In genomic region chr2:155863301-155863867, GRCm38 (mm10) we compare ENCODE assay signal across 14 mouse cellular contexts. TPM values are rescaled to one million over a fixed set of nuclear protein-coding genes. Genes with fewer than 3 reads are reported as not detected.
DNase-seq lines count a peak whose midpoint lies in the region; ATAC-seq and TF ChIP-seq lines count a peak whose summit lies in the region.
"Had no signal": no experiment of that assay in that cellular context is flagged by ENCODE, and none has a peak within 500 bp of the region (broad histone marks: within the 10 kb centered on the region; RNA-seq: fewer than 3 reads in every experiment).

No protein-coding gene starts in this region.

- no peaks in the 10 kb centered on the region for H3K27me3 ChIP-seq in kidney, postnatal 0 days (ENCODE audit: insufficient read depth, low read length)
- H3K27me3 ChIP-seq in kidney, adult 2 months (replicated peaks; ENCODE audit: control insufficient read depth, insufficient read depth, low read length): no peaks in the 10 kb centered on the region
- H3K27me3 ChIP-seq in forebrain, embryonic 16.5 days (replicated peaks; ENCODE audit: control insufficient read depth, insufficient read depth, low read length): no peaks in the 10 kb centered on the region
- no peaks in the 10 kb centered on the region for H3K27me3 ChIP-seq in limb, embryonic 11.5 days (ENCODE audit: control insufficient read depth, insufficient read depth, low read length)
- no peaks in the 10 kb centered on the region for H3K27me3 ChIP-seq in neural tube, embryonic 14.5 days (ENCODE audit: control insufficient read depth, insufficient read depth, low read length)
- H3K27me3 ChIP-seq: liver, embryonic 13.5 days had no signal

- no peak for TF ChIP-seq CTCF in kidney, postnatal 0 days (IDR thresholded peaks at IDR 0.05; ENCODE audit: low read depth)
- no peak for TF ChIP-seq CTCF in kidney, adult 2 months (conservative IDR thresholded peaks at IDR 0.05; ENCODE audit: insufficient read depth, insufficient read length, low read depth, low read length)

- H3K4me1 ChIP-seq in kidney, postnatal 0 days (replicated peaks; ENCODE audit: insufficient read depth, low read length): no peaks in the 10 kb centered on the region; the same call in 1 of the 2 replicates
- peaks cover 7% of the 10 kb centered on the region; the same call in 1 of the 2 replicates for H3K4me1 ChIP-seq in kidney, adult 2 months (ENCODE audit: control insufficient read depth, insufficient read depth, low read length)
- peaks cover 7% of the 10 kb centered on the region for H3K4me1 ChIP-seq in forebrain, embryonic 16.5 days (replicated peaks; ENCODE audit: control insufficient read depth, insufficient read depth, low read length)
- peaks cover 12% of the 10 kb centered on the region for H3K4me1 ChIP-seq in limb, embryonic 11.5 days (ENCODE audit: control insufficient read depth, insufficient read depth, low read length)
- H3K4me1 ChIP-seq in neural tube, embryonic 14.5 days (ENCODE audit: control insufficient read depth, insufficient read depth, low read length): peaks cover 18% of the 10 kb centered on the region; the same call in 1 of the 2 replicates
- H3K4me1 ChIP-seq: liver, embryonic 13.5 days had no signal

- TF ChIP-seq POLR2A in kidney, adult 2 months (IDR thresholded peaks at IDR 0.05; ENCODE audit: low read depth, low read length): no peak

- H3K9ac ChIP-seq in kidney, postnatal 0 days (ENCODE audit: low read depth, low read length): no peak overlapping the region
- H3K9ac ChIP-seq in forebrain, embryonic 16.5 days (replicated peaks; ENCODE audit: low read depth, low read length): peak overlapping the region; percentile 22; the same call in 1 of the 2 replicates
- no peak overlapping the region for H3K9ac ChIP-seq in limb, embryonic 11.5 days (ENCODE audit: low read length)
- H3K9ac ChIP-seq in neural tube, embryonic 14.5 days (replicated peaks; ENCODE audit: low read depth, low read length): no peak overlapping the region
- H3K9ac ChIP-seq: liver, embryonic 13.5 days had no signal

- intact Hi-C loops in heart, postnatal 14 days (cut with DNase I): no loop called here

- no peaks in the 10 kb centered on the region; the same call in 1 of the 2 replicates for H3K36me3 ChIP-seq in kidney, postnatal 0 days (ENCODE audit: insufficient read depth, low read length)
- H3K36me3 ChIP-seq in kidney, adult 2 months (ENCODE audit: control insufficient read depth, insufficient read depth, low read length): no peaks in the 10 kb centered on the region
- no peaks in the 10 kb centered on the region for H3K36me3 ChIP-seq in forebrain, embryonic 16.5 days (ENCODE audit: control insufficient read depth, insufficient read depth)
- H3K36me3 ChIP-seq in limb, embryonic 11.5 days (ENCODE audit: control insufficient read depth, insufficient read depth, low read length): no peaks in the 10 kb centered on the region
- H3K36me3 ChIP-seq in neural tube, embryonic 14.5 days (ENCODE audit: control insufficient read depth, insufficient read depth, low read length): no peaks in the 10 kb centered on the region

- peak; percentile 40 for ATAC-seq in kidney, postnatal 0 days (replicated peaks; ENCODE audit: low FRiP score, low read depth)
- peak; percentile 76 for ATAC-seq in forebrain, embryonic 16.5 days
- ATAC-seq in limb, embryonic 11.5 days (ENCODE audit: insufficient number of reproducible peaks, low FRiP score, low TSS enrichment, low read depth): peak; percentile 89
- peak; percentile 73 for ATAC-seq in neural tube, embryonic 14.5 days (ENCODE audit: low read depth)
- ATAC-seq: inflammation-experienced regulatory T-cells, adult 6 months had no signal

- no peaks in the 10 kb centered on the region for H3K9me3 ChIP-seq in kidney, postnatal 0 days (replicated peaks; ENCODE audit: low read length)
- H3K9me3 ChIP-seq in forebrain, embryonic 16.5 days (ENCODE audit: control insufficient read depth, low read length): no peaks in the 10 kb centered on the region
- no peaks in the 10 kb centered on the region for H3K9me3 ChIP-seq in limb, embryonic 11.5 days (ENCODE audit: control insufficient read depth, low read length)
- no peaks in the 10 kb centered on the region for H3K9me3 ChIP-seq in neural tube, embryonic 14.5 days (ENCODE audit: control insufficient read depth, low read length)
- H3K9me3 ChIP-seq: liver, embryonic 13.5 days had no signal

- no peak overlapping the region; the same call in 1 of the 2 replicates for H3K27ac ChIP-seq in kidney, postnatal 0 days
- no peak overlapping the region for H3K27ac ChIP-seq in kidney, adult 2 months (ENCODE audit: insufficient read depth, low read depth, low read length)
- peak overlapping the region; percentile 39; the same call in 1 of the 2 replicates for H3K27ac ChIP-seq in forebrain, embryonic 16.5 days (ENCODE audit: low read length)
- no peak overlapping the region for H3K27ac ChIP-seq in limb, embryonic 11.5 days (replicated peaks; ENCODE audit: low read depth, low read length)
- H3K27ac ChIP-seq in neural tube, embryonic 14.5 days (ENCODE audit: low read depth, low read length): peak overlapping the region; percentile 56
- H3K27ac ChIP-seq: heart, adult 2 months; liver, embryonic 13.5 days had no signal

- DNase-seq in kidney, postnatal 0 days (ENCODE audit: low spot score): peak; percentile 73
- no peak for DNase-seq in kidney, adult 2 months
- DNase-seq in limb, embryonic 11.5 days (ENCODE audit: low spot score): peak; percentile 69
- no peak for DNase-seq in heart, postnatal 14 days
- no peak for DNase-seq in spleen, postnatal 14 days (ENCODE audit: low spot score in 2 of 2)
- DNase-seq: adrenal gland, postnatal 36 days; cerebellum, adult 2 months; heart, adult 2 months; liver, embryonic 13.5 days had no signal

- no peak overlapping the region for H3K4me3 ChIP-seq in kidney, postnatal 0 days (replicated peaks; ENCODE audit: low read depth, low read length)
- H3K4me3 ChIP-seq in kidney, adult 2 months (ENCODE audit: insufficient read depth, low read depth, low read length): no peak overlapping the region
- peak overlapping the region; percentile 14; the same call in 1 of the 2 replicates for H3K4me3 ChIP-seq in forebrain, embryonic 16.5 days (replicated peaks; ENCODE audit: low read length)
- no peak overlapping the region for H3K4me3 ChIP-seq in limb, embryonic 11.5 days (ENCODE audit: low read depth, low read length)
- no peak overlapping the region for H3K4me3 ChIP-seq in neural tube, embryonic 14.5 days (ENCODE audit: low read depth, low read length)
- H3K4me3 ChIP-seq: heart, adult 2 months; liver, embryonic 13.5 days had no signal

- no peak overlapping the region for H3K4me2 ChIP-seq in kidney, postnatal 0 days (ENCODE audit: low read length)
- peak overlapping the region; percentile 43 for H3K4me2 ChIP-seq in forebrain, embryonic 16.5 days (ENCODE audit: low read length)
- peak overlapping the region; percentile 16; the same call in 1 of the 2 replicates for H3K4me2 ChIP-seq in limb, embryonic 11.5 days (ENCODE audit: low read depth, severe bottlenecking)
- peak overlapping the region; percentile 26 for H3K4me2 ChIP-seq in neural tube, embryonic 14.5 days (ENCODE audit: low read depth, low read length)
- H3K4me2 ChIP-seq: liver, embryonic 13.5 days had no signal

- 25% methylated on average over 11 of the region's 11 CpGs for WGBS in kidney, postnatal 0 days
- WGBS in kidney, adult 2 months: 44% methylated on average over 11 of the region's 11 CpGs
- WGBS in forebrain, embryonic 16.5 days: 35% methylated on average over 11 of the region's 11 CpGs
- 19% methylated on average over 11 of the region's 11 CpGs for WGBS in limb, embryonic 11.5 days
- 28% methylated on average over 11 of the region's 11 CpGs for WGBS in neural tube, embryonic 14.5 days

RNA-seq across cellular contexts. Expression of gene Fam83c, which starts 28.7 kb away (rescaled TPM):
- 0.07 and 0.10 TPM in 2 replicates for polyA plus RNA-seq in kidney, postnatal 0 days (2015; fragmentation: Nextera tagmentation; extraction: Ambion mirVana)
- polyA plus RNA-seq in kidney, adult 2 months (2012; rRNA removed): 0.03 TPM in 1 of 2 replicates, not detected in the other
- polyA plus RNA-seq in forebrain, embryonic 16.5 days (2015; fragmentation: Nextera tagmentation; extraction: Ambion mirVana): 0.42 and 0.70 TPM in 2 replicates
- polyA plus RNA-seq in limb, embryonic 11.5 days (2014; fragmentation: Nextera tagmentation; extraction: Ambion mirVana): 0.30 and 0.32 TPM in 2 replicates
- 0.25 and 0.28 TPM in 2 replicates for polyA plus RNA-seq in neural tube, embryonic 14.5 days (2014; fragmentation: Nextera tagmentation; extraction: Ambion mirVana)
- not detected for total RNA-seq in heart, postnatal 14 days (2021)
- total RNA-seq: adrenal gland, postnatal 36 days; heart, adult 2 months; layer of hippocampus, postnatal 25 days; megakaryocyte, adult 5-6 weeks had no signal
- polyA plus RNA-seq: cerebellum, adult 2 months; heart, adult 2 months; inflammation-experienced regulatory T-cells, adult 6 months had no signal

RNA-seq across cellular contexts. Expression of gene Eif6, which starts 36.7 kb away (rescaled TPM):
- 207 and 220 TPM in 2 replicates for polyA plus RNA-seq in kidney, postnatal 0 days (2015; fragmentation: Nextera tagmentation; extraction: Ambion mirVana)
- polyA plus RNA-seq in kidney, adult 2 months (2012; rRNA removed): 108 and 113 TPM in 2 replicates
- 148 TPM in 2 replicates for polyA plus RNA-seq in forebrain, embryonic 16.5 days (2015; fragmentation: Nextera tagmentation; extraction: Ambion mirVana)
- polyA plus RNA-seq in limb, embryonic 11.5 days (2014; fragmentation: Nextera tagmentation; extraction: Ambion mirVana): 201 and 215 TPM in 2 replicates
- polyA plus RNA-seq in neural tube, embryonic 14.5 days (2014; fragmentation: Nextera tagmentation; extraction: Ambion mirVana): 133 and 153 TPM in 2 replicates
- total RNA-seq in heart, postnatal 14 days (2021): 10 to 100 TPM; 54.3 to 69.8 TPM

RNA-seq across cellular contexts. Expression of gene BC029722, which starts 44.2 kb away (rescaled TPM):
- polyA plus RNA-seq in kidney, postnatal 0 days (2015; fragmentation: Nextera tagmentation; extraction: Ambion mirVana): 28.4 and 29.5 TPM in 2 replicates
- polyA plus RNA-seq in kidney, adult 2 months (2012; rRNA removed): 56.4 and 69.9 TPM in 2 replicates
- polyA plus RNA-seq in forebrain, embryonic 16.5 days (2015; fragmentation: Nextera tagmentation; extraction: Ambion mirVana): 31.0 and 35.2 TPM in 2 replicates
- 6.2 and 6.4 TPM in 2 replicates for polyA plus RNA-seq in limb, embryonic 11.5 days (2014; fragmentation: Nextera tagmentation; extraction: Ambion mirVana)
- 25.1 and 33.5 TPM in 2 replicates for polyA plus RNA-seq in neural tube, embryonic 14.5 days (2014; fragmentation: Nextera tagmentation; extraction: Ambion mirVana)
- total RNA-seq in heart, postnatal 14 days (2021): 10 to 100 TPM; 19.1 to 19.3 TPM

Comparison
In these comparisons a context has a peak if more than half of its experiments do, and no peak if none do; other contexts are left out.
1. DNase-seq: peak in kidney, postnatal 0 days (single experiment) and limb, embryonic 11.5 days (single experiment); none in kidney, adult 2 months (single experiment), heart, postnatal 14 days (0 of 2) and spleen, postnatal 14 days (0 of 2).
2. H3K27ac ChIP-seq: peak in forebrain, embryonic 16.5 days (single experiment) and neural tube, embryonic 14.5 days (single experiment); none in kidney, postnatal 0 days (single experiment), kidney, adult 2 months (single experiment) and limb, embryonic 11.5 days (single experiment).
3. Peak in every context shown above with its lines, with median percentiles within 50 percentile points of each other: ATAC-seq.